Mouse (Mus musculus) embryonic facial prominence, embryonic 12.5 days (tissue): ENCODE results near the gene Amotl2. TPM values are rescaled to one million over a fixed set of nuclear protein-coding genes. Genes with fewer than 3 reads are reported as not detected.

Source experiments
- ATAC-seq: fragments of 200-750 bp; cut with Nextera tagmentation; 2 replicates; pipeline ENCODE4 v1.8.0; 2017; ENCODE audit not compliant: insufficient number of reproducible peaks, insufficient read depth, low FRiP score, low TSS enrichment
- H3K27ac ChIP-seq: fragments of 300-500 bp; sonication (generic); 2 replicates; pipeline ENCODE4 v1.5.1; 2016; ENCODE audit warnings: mild to moderate bottlenecking
- H3K27me3 ChIP-seq: fragments of 300-500 bp; sonication (generic); 2 replicates; pipeline ENCODE4 v1.6.1; 2016; ENCODE audit warnings: mild to moderate bottlenecking, moderate library complexity
- H3K36me3 ChIP-seq: fragments of 300-500 bp; sonication (generic); 2 replicates; pipeline ENCODE4 v1.6.1; 2016; ENCODE audit warnings: mild to moderate bottlenecking
- H3K4me1 ChIP-seq: fragments of 300-500 bp; sonication (generic); 2 replicates; pipeline ENCODE4 v1.6.1; 2016
- H3K4me2 ChIP-seq: fragments of 300-500 bp; sonication (generic); replicated peaks from 2 replicates; pipeline ENCODE4 v1.6.1; 2016; ENCODE audit warnings: mild to moderate bottlenecking, moderate library complexity
- H3K4me3 ChIP-seq: fragments of 300-500 bp; sonication (generic); 2 replicates; pipeline ENCODE4 v1.5.1; 2016; ENCODE audit warnings: mild to moderate bottlenecking
- H3K9ac ChIP-seq: fragments of 300-500 bp; sonication (generic); 2 replicates; pipeline ENCODE4 v1.6.1; 2016; ENCODE audit warnings: mild to moderate bottlenecking, moderate library complexity
- H3K9me3 ChIP-seq: fragments of 300-500 bp; sonication (generic); 2 replicates; pipeline ENCODE4 v1.6.1; 2016; ENCODE audit warnings: mild to moderate bottlenecking, moderate library complexity
- WGBS: fragments of 180-500 bp; shearing (Covaris S2); methylation state at CpG from one replicate; pipeline ENCODE4 v1.1.7; 2016; 5-methylcytosine and 5-hydroxymethylcytosine counted together
- polyA plus RNA-seq: library from polyadenylated mRNA; unstranded; fragments of >200 nt; fragmentation: Nextera tagmentation; extraction: Ambion mirVana; gene quantifications from 2 replicates; pipeline ENCODE4 v1.2.1, GENCODE M21; 2016

The Amotl2 gene
- polyA plus RNA-seq, 1 experiment from 2014 or later, result 80.6 TPM

DNA sequence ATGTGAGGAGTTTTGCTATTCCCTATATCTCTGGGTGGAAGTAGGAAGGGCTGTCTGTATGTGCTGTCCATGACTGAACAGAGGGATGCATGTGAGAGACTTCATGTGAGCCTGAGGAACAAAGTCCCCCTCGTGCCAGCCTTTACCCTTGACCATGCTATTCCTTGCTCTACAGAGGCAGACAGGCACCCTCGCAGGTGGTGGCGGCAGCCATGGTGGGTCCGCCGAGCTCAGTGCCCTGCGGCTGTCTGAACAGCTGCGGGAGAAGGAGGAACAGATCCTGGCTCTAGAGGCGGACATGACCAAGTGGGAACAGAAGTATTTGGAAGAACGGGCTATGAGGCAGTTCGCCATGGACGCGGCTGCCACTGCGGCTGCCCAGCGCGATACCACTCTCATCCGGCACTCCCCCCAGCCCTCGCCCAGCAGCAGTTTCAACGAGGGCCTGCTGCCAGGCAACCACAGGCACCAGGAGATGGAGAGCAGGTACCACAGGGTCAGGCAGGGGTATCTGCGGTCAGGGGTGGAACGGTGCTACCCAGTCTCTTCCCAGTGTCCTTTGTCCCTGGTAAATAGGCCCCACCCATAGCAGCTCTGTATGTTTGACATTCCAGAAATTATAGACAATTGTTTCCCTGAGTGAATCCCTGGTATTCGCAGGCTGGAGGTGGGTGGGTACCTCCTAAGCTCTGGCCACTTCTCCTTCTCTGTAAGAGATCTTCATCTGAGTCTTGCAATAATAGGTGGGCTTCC is 12.8 kb downstream of the Amotl2 start:
- Histone ChIP-seq H3K36me3 (peaks cover 96% of the 10 kb centered on the region), H3K9ac (no peak overlapping the region), H3K4me1 (peaks cover 35% of the 10 kb centered on the region), H3K4me3 (no peak overlapping the region), H3K27me3 (no peaks in the 10 kb centered on the region), H3K27ac (no peak overlapping the region), H3K9me3 (no peaks in the 10 kb centered on the region), H3K4me2 (no peak overlapping the region)
- 94% methylated on average over 21 of the region's 21 CpGs for WGBS
- ATAC-seq, result no peak

DNA sequence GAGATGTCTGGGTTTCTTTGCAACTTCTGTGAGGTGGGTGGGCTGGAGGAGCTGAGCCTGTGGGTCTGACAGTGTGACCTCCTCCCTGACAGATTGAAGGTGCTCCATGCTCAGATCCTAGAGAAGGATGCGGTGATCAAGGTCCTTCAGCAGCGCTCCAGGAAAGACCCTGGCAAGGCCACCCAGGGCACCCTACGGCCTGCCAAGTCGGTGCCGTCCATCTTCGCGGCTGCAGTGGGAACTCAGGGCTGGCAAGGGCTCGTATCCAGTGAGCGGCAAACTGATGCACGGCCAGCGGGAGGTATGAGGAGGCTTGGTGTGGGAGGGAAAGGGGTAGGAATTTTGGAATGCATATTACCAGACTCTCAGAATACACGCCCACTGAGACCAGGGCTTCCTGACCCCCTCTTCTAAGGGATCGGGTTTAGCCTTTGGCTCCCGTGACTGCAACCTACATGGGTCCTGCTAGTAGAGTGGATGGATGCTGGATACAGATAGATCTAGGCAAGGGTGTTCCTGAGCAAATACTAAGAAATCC is 13.5 kb downstream of the Amotl2 start:
- H3K36me3 ChIP-seq, result peaks cover 91% of the 10 kb centered on the region
- H3K9me3 ChIP-seq, result no peaks in the 10 kb centered on the region
- ATAC-seq, result no peak
- H3K27me3 ChIP-seq, result no peaks in the 10 kb centered on the region
- no peak overlapping the region for H3K4me3 ChIP-seq
- 89% methylated on average over 14 of the region's 14 CpGs for WGBS
- H3K27ac ChIP-seq, result no peak overlapping the region
- H3K4me2 ChIP-seq, result no peak overlapping the region
- H3K4me1 ChIP-seq, result peaks cover 28% of the 10 kb centered on the region
- no peak overlapping the region for H3K9ac ChIP-seq

DNA sequence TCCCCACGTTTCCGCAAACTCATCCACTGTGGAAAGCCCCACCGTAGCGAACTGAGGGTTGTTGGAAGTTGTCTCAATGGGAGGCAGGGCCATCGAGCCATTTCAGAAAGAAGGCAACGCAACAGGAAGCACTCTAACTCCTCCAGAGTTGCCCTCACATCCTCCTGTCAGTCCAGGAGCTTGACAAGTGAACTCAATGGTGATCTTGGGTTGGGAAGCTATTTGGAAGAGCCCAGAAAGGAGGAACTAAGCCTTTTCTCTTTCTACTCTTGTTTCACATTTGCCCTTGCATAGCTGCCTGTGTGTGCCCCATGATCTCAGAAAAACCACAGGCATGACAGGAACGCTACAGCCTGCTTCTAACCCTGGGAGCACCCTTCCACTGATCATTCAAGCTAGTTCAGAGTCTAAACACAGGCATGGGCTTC is 14.6 kb downstream of the Amotl2 start:
- Histone ChIP-seq H3K36me3 (peaks cover 81% of the 10 kb centered on the region), H3K4me1 (peaks cover 17% of the 10 kb centered on the region), H3K9me3 (no peaks in the 10 kb centered on the region), H3K4me3 (no peak overlapping the region), H3K27me3 (no peaks in the 10 kb centered on the region), H3K4me2 (no peak overlapping the region), H3K27ac (no peak overlapping the region), H3K9ac (no peak overlapping the region)
- ATAC-seq, result no peak
- WGBS, result 83% methylated on average over 7 of the region's 7 CpGs

DNA sequence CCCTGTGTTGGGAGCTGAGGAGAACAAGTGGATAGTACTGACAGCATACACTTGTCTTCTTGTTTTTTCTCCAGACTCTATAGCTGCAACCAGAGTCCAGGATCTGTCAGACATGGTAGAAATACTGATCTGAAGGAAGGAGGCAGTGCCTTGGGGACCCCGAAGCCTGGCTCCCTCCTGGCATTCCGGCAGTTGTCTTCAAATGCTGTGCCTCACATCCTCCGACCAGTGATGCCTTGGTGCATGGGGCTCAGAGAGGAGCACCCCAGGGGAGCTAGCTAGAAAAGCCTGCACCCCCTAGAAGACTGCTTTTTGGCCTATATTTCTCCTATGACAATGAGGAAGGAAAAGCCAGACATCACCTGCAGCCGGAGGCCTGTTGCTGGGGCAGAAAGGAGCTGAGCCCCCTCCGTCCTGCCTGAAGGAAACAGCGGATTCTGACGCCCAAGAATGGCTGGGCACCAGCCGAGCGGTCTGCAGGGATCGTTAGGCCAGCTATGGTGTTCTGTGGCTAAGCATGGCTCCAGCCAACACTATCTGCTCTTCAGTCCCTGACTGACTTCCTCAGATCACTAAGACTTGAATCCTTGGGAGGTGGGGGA is 15.2 kb downstream of the Amotl2 start:
- Histone ChIP-seq H3K4me3 (no peak overlapping the region), H3K27me3 (no peaks in the 10 kb centered on the region), H3K27ac (no peak overlapping the region), H3K36me3 (peaks cover 76% of the 10 kb centered on the region), H3K9ac (no peak overlapping the region), H3K9me3 (no peaks in the 10 kb centered on the region), H3K4me1 (peaks cover 11% of the 10 kb centered on the region), H3K4me2 (no peak overlapping the region)
- no peak for ATAC-seq
- 78% methylated on average over 10 of the region's 10 CpGs for WGBS

DNA sequence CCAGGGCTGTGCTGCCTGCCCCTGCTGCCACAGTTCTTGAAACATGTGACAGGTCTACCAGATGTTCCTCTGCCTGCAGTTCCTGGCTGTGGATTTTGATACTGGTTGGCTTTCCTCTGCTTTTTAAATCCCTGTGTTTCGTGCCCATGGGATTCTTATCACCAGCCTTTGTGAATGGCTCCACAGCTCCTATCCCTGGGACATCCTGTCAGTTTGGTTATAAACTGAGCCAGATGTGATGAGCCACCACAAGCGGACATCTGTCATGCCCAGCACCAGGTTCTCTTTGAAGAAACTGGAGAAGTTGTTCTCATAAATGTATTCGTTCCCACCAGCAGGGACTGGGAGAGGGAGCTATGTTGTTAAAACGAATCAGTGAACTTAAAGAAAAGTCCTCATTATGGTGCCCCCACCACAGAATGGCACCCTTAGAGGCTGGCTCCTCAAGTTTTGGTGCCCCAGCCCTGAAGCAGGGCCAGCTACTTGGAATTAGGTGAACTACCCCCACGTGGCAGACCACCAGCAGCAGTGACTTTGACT is 15.9 kb downstream of the Amotl2 start:
- ATAC-seq, result no peak
- WGBS, result 68% methylated on average over 5 of the region's 5 CpGs
- Histone ChIP-seq H3K27me3 (no peaks in the 10 kb centered on the region), H3K9ac (no peak overlapping the region), H3K4me2 (no peak overlapping the region), H3K36me3 (peaks cover 68% of the 10 kb centered on the region), H3K4me1 (0 out of 2 replicates have a peak, but pooled peaks cover 6% of the 10 kb centered on the region), H3K27ac (no peak overlapping the region), H3K9me3 (no peaks in the 10 kb centered on the region), H3K4me3 (no peak overlapping the region)

DNA sequence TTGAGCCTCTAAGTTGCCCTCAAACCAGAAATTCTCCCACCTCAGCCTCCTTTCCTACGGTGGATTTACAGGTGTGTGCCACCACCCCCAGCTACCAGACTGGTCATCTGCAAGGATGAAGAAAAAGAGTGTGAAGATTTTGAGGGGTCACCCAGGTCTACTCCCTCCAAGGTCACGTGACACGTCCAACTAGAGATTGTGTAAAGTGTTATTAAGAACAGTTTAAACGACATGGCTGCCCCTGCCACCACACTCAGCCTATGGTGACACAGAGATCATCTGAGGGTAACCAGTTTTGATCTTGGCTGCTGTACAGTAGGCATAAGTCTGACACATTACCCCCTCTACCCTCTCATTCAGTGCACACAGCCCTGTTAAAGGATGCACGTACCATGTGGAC is 17.0 kb downstream of the Amotl2 start:
- H3K27me3 ChIP-seq, result no peaks in the 10 kb centered on the region
- H3K36me3 ChIP-seq, result peaks cover 58% of the 10 kb centered on the region
- 0 out of 2 replicates have a peak, but pooled peaks cover 6% of the 10 kb centered on the region for H3K4me1 ChIP-seq
- 86% methylated on average over 5 of the region's 5 CpGs for WGBS
- no peak for ATAC-seq
- H3K4me2 ChIP-seq, result no peak overlapping the region
- H3K9ac ChIP-seq, result no peak overlapping the region
- H3K9me3 ChIP-seq, result no peaks in the 10 kb centered on the region
- H3K27ac ChIP-seq, result no peak overlapping the region
- H3K4me3 ChIP-seq, result no peak overlapping the region

DNA sequence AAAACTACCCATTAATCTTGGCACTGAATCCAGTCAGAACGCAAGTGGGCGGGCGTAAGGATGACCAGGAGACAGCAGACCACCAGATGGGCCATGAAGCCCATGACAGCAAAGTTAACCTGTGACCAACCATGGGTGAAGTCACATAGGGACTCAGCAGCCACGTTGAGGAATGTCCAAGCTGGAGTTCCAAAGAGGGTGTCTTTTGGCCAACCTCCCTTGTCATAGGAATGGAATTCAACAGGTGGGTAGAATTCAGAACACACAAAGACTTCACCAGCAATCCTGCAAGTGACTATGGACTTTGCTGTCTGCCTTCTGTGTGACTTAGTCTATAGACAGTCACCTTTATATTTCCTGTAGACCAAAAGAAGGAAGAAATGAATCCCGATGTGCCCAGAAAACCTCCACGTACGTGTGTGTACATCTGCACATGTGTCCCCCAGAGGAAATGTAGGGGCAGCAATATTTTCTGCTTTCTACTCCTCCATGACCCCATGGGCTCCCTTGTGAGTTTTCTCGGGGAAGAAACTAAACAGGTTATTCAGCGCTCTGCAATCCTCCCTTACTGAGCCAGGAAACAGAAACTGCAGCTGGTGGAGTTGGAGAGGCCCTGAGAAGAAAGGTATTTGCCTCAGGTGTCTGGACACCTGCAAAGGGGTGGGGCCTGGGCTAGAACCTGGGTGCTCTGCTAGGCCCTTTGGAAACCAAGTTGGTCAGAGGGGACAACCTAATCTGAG is 17.7 kb downstream of the Amotl2 start:
- Histone ChIP-seq H3K9me3 (no peaks in the 10 kb centered on the region), H3K27ac (no peak overlapping the region), H3K9ac (no peak overlapping the region), H3K4me3 (no peak overlapping the region), H3K27me3 (no peaks in the 10 kb centered on the region), H3K4me2 (no peak overlapping the region), H3K36me3 (peaks cover 51% of the 10 kb centered on the region), H3K4me1 (0 out of 2 replicates have a peak, but pooled peaks cover 6% of the 10 kb centered on the region)
- ATAC-seq, result no peak
- WGBS, result 73% methylated on average over 9 of the region's 9 CpGs

DNA sequence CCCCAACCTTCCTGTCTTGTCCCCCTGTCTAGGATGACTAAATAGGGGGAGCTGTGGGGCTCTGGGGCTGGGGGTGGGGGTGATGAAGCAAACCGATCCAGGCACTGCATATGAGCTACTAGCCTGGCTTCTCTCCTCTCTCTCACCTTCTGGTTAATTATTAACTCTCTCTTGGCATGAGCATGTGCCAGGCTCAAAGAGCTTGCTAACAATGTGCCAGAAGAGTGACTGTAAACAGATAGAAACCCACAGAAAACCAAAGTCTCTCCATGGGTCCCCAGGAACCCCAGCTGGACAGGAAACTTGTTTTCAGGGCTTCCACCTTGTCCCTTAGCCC is 18.2 kb downstream of the Amotl2 start:
- Histone ChIP-seq H3K9ac (no peak overlapping the region), H3K9me3 (no peaks in the 10 kb centered on the region), H3K4me3 (no peak overlapping the region), H3K4me1 (0 out of 2 replicates have a peak, but pooled peaks cover 6% of the 10 kb centered on the region), H3K27ac (no peak overlapping the region), H3K27me3 (no peaks in the 10 kb centered on the region), H3K36me3 (peaks cover 45% of the 10 kb centered on the region), H3K4me2 (no peak overlapping the region)
- 71% methylated on average over 1 of the region's 1 CpGs for WGBS
- no peak for ATAC-seq

DNA sequence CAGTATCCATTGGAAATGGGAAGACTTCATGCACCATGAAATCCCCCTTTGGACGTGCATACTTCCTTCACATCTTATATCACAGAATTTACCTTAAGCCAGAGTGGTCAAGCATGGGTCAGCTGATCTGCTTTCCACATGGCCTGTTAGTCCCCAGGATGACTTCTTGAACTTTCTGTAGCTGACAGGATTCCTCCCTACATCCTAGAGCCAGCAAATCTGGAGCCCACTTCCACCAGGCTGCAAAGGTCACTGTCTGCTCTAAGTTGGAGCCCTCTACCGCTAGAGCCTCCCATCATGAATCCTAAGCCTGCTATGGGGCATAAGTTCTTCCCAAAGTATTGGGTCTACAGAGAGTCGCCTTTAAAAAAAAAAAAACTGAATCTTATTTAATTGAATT is 18.8 kb downstream of the Amotl2 start:
- Histone ChIP-seq H3K4me1 (0 out of 2 replicates have a peak, but pooled peaks cover 6% of the 10 kb centered on the region), H3K27me3 (no peaks in the 10 kb centered on the region), H3K9me3 (no peaks in the 10 kb centered on the region), H3K9ac (no peak overlapping the region), H3K4me2 (no peak overlapping the region), H3K36me3 (peaks cover 40% of the 10 kb centered on the region), H3K27ac (no peak overlapping the region), H3K4me3 (no peak overlapping the region)
- WGBS, result 84% methylated on average over 3 of the region's 3 CpGs
- no peak for ATAC-seq

DNA sequence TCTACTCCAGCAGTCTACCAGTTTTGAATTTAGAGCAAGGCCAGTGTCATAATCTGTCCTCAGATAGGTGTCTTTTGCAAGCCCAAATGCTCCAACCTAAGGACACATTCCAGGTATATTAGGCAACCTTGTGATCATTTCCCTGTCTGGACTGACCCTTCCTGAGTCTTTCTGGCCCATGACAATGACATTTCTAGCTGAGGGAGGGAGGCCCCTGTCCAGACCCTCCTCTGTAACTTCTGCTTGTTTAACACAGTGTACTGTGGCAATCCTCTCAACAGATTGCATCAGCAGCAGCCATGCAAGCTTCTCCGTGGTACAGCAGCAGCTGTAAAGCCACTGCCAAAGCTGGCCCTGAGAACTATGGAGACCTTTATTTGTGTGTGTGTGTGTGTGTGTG is 19.5 kb downstream of the Amotl2 start:
- no peak for ATAC-seq
- Histone ChIP-seq H3K9ac (no peak overlapping the region), H3K4me2 (no peak overlapping the region), H3K27ac (no peak overlapping the region), H3K27me3 (no peaks in the 10 kb centered on the region), H3K4me1 (0 out of 2 replicates have a peak, but pooled peaks cover 6% of the 10 kb centered on the region), H3K4me3 (no peak overlapping the region), H3K36me3 (peaks cover 32% of the 10 kb centered on the region), H3K9me3 (no peaks in the 10 kb centered on the region)
- 76% methylated on average over 1 of the region's 1 CpGs for WGBS

DNA sequence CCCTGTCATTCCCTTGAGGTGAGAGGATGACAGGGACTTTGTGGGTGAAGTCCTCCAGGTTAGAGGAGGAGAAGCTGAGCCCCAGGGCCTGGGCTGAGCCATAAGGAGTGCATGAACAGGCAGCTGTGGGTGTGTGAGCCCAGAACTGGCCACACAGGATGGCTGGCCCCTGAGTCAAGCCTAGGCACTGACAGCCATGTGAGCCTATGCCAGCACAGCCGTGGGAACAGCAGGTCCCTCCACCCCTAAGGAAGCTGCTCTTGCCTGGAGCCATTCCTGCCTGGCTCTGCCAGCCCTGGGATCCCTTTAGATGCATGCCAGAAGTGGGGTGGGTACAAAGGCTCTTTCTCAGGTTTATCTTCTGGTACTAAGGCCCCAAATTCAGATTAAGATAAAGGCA is 20.9 kb downstream of the Amotl2 start:
- no peak overlapping the region for H3K27ac ChIP-seq
- no peaks in the 10 kb centered on the region for H3K4me1 ChIP-seq
- no peak for ATAC-seq
- peaks cover 18% of the 10 kb centered on the region for H3K36me3 ChIP-seq
- no peaks in the 10 kb centered on the region for H3K27me3 ChIP-seq
- no peak overlapping the region for H3K9ac ChIP-seq
- WGBS, result 14% methylated on average over 1 of the region's 1 CpGs
- H3K9me3 ChIP-seq, result no peaks in the 10 kb centered on the region
- H3K4me3 ChIP-seq, result no peak overlapping the region
- no peak overlapping the region for H3K4me2 ChIP-seq
